Mouse (Mus musculus) cortical plate, adult 2 months (tissue): Measurements from ENCODE around the gene Ptpn5.

Experiments
- CTCF ChIP-seq: fragments of 200-500 bp; IDR thresholded peaks from 2 replicates; pipeline ENCODE4 v1.5.1; 2011; ENCODE audit warnings: mild to moderate bottlenecking, control low read depth, low read length; ENCODE audit not compliant: insufficient read depth; ENCODE audit errors: extremely low read depth
- POLR2A ChIP-seq: fragments of 200-500 bp; IDR thresholded peaks from 2 replicates; pipeline ENCODE4 v1.6.1; 2011; ENCODE audit warnings: mild to moderate bottlenecking, low read length, control low read depth; ENCODE audit not compliant: insufficient read depth; ENCODE audit errors: extremely low read depth

GRCm38 (mm10) chr7:47133331-47133730, at the start of gene Ptpn5:
- no peak for TF ChIP-seq CTCF
- TF ChIP-seq POLR2A: no peak
